Mouse (Mus musculus) liver, embryonic 13.5 days (tissue): ENCODE measurements around the gene Snai3. TPM values are rescaled to one million over a fixed set of nuclear protein-coding genes. Genes with fewer than 3 reads are reported as not detected.

Source experiments
- ATAC-seq: fragments of 200-750 bp; cut with Nextera tagmentation; 2 replicates; pipeline ENCODE4 v1.8.0; 2017; ENCODE audit warnings: low read depth, mild to moderate bottlenecking, moderate number of reproducible peaks, moderate library complexity
- DNase-seq: peaks from one replicate; pipeline ENCODE4 v3.0.0; 2022
- H3K27ac ChIP-seq: fragments of 300-500 bp; sonication (generic); 2 replicates; pipeline ENCODE4 v1.5.1; 2015; ENCODE audit warnings: moderate library complexity, mild to moderate bottlenecking, inconsistent platforms
- H3K27me3 ChIP-seq: fragments of 300-500 bp; sonication (generic); 2 replicates; pipeline ENCODE4 v1.6.1; 2015; ENCODE audit warnings: mild to moderate bottlenecking, inconsistent platforms
- H3K36me3 ChIP-seq: fragments of 300-500 bp; sonication (generic); 2 replicates; pipeline ENCODE4 v1.6.1; 2015; ENCODE audit warnings: mild to moderate bottlenecking, inconsistent platforms
- H3K4me1 ChIP-seq: fragments of 300-500 bp; sonication (generic); replicated peaks from 2 replicates; pipeline ENCODE4 v1.6.1; 2015; ENCODE audit warnings: inconsistent platforms
- H3K4me2 ChIP-seq: fragments of 300-500 bp; sonication (generic); 2 replicates; pipeline ENCODE4 v1.6.1; 2015; ENCODE audit warnings: inconsistent platforms, mild to moderate bottlenecking, moderate library complexity
- H3K4me3 ChIP-seq: fragments of 300-500 bp; sonication (generic); replicated peaks from 2 replicates; pipeline ENCODE4 v1.5.1; 2015; ENCODE audit warnings: mild to moderate bottlenecking, inconsistent platforms
- H3K9ac ChIP-seq: fragments of 300-500 bp; sonication (generic); 2 replicates; pipeline ENCODE4 v1.6.1; 2015; ENCODE audit warnings: mild to moderate bottlenecking, inconsistent platforms
- H3K9me3 ChIP-seq: fragments of 300-500 bp; sonication (generic); replicated peaks from 2 replicates; pipeline ENCODE4 v1.6.1; 2016; ENCODE audit warnings: inconsistent platforms
- WGBS: fragments of 180-500 bp; shearing (Covaris S2); methylation state at CpG from one replicate; pipeline ENCODE4 v1.1.7; 2015; ENCODE audit not compliant: insufficient replicate concordance; 5-methylcytosine and 5-hydroxymethylcytosine counted together
- polyA plus RNA-seq: library from polyadenylated mRNA; unstranded; fragments of >200 nt; fragmentation: Nextera tagmentation; extraction: Ambion mirVana; gene quantifications from 2 replicates; pipeline ENCODE4 v1.2.1, GENCODE M21; 2015

Gene Snai3
- polyA plus RNA-seq, 1 experiment from 2014 or later: 0.31 TPM

GRCm38 (mm10) chr8:122437708-122438331 is 22.7 kb downstream of the Snai3 start:
- ATAC-seq (no peak), DNase-seq (no peak)
- H3K27me3 ChIP-seq: no peaks in the 10 kb centered on the region
- H3K4me3 ChIP-seq: no peak overlapping the region
- no peak overlapping the region for H3K4me2 ChIP-seq
- peaks cover 36% of the 10 kb centered on the region for H3K4me1 ChIP-seq
- H3K9me3 ChIP-seq: 0 out of 2 replicates have a peak, but pooled peaks cover 4% of the 10 kb centered on the region
- WGBS: 76% methylated on average over 13 of the region's 13 CpGs
- H3K36me3 ChIP-seq: peaks cover 52% of the 10 kb centered on the region
- H3K9ac ChIP-seq: no peak overlapping the region
- H3K27ac ChIP-seq: no peak overlapping the region

GRCm38 (mm10) chr8:122436586-122437125 is 23.9 kb downstream of the Snai3 start:
- Histone ChIP-seq H3K4me3 (no peak overlapping the region), H3K9me3 (0 out of 2 replicates have a peak, but pooled peaks cover 4% of the 10 kb centered on the region), H3K27me3 (peaks cover 10% of the 10 kb centered on the region; the same call in 1 of the 2 replicates), H3K9ac (no peak overlapping the region), H3K27ac (no peak overlapping the region), H3K36me3 (peaks cover 52% of the 10 kb centered on the region), H3K4me2 (no peak overlapping the region), H3K4me1 (peaks cover 42% of the 10 kb centered on the region)
- ATAC-seq (no peak), DNase-seq (no peak)
- WGBS: 64% methylated on average over 20 of the region's 20 CpGs

- 0 out of 2 replicates have a peak, but pooled peaks cover 4% of the 10 kb centered on the region for H3K9me3 ChIP-seq
- peaks cover 52% of the 10 kb centered on the region for H3K36me3 ChIP-seq
- no peak overlapping the region for H3K9ac ChIP-seq
- peaks cover 47% of the 10 kb centered on the region for H3K4me1 ChIP-seq
- DNase-seq (no peak), ATAC-seq (no peak)
- no peak overlapping the region for H3K27ac ChIP-seq
- no peak overlapping the region for H3K4me3 ChIP-seq
- H3K27me3 ChIP-seq: peaks cover 13% of the 10 kb centered on the region; the same call in 1 of the 2 replicates
- WGBS: 87% methylated on average over 9 of the region's 9 CpGs
- no peak overlapping the region for H3K4me2 ChIP-seq
Measured at GRCm38 (mm10) chr8:122436146-122436545, 24.4 kb downstream of the Snai3 start.

GRCm38 (mm10) chr8:122435375-122435774 is 25.2 kb downstream of the Snai3 start:
- H3K9ac ChIP-seq: no peak overlapping the region
- H3K9me3 ChIP-seq: 0 out of 2 replicates have a peak, but pooled peaks cover 4% of the 10 kb centered on the region
- H3K36me3 ChIP-seq: peaks cover 52% of the 10 kb centered on the region
- H3K4me2 ChIP-seq: no peak overlapping the region
- no peak for DNase-seq
- no peak for ATAC-seq
- no peak overlapping the region for H3K27ac ChIP-seq
- peaks cover 54% of the 10 kb centered on the region for H3K4me1 ChIP-seq
- 81% methylated on average over 6 of the region's 6 CpGs for WGBS
- H3K27me3 ChIP-seq: peaks cover 13% of the 10 kb centered on the region; the same call in 1 of the 2 replicates
- no peak overlapping the region for H3K4me3 ChIP-seq

GRCm38 (mm10) chr8:122433269-122433905 is 27.1 kb downstream of the Snai3 start:
- 0 out of 2 replicates have a peak, but pooled peaks cover 4% of the 10 kb centered on the region for H3K9me3 ChIP-seq
- ATAC-seq (peak; percentile 19; the same call in 1 of the 2 replicates), DNase-seq (no peak)
- 52% methylated on average over 11 of the region's 11 CpGs for WGBS
- H3K4me3 ChIP-seq: peak overlapping the region; percentile 64; the same call in 1 of the 2 replicates
- H3K36me3 ChIP-seq: peaks cover 36% of the 10 kb centered on the region
- peak overlapping the region; percentile 85 for H3K4me2 ChIP-seq
- H3K27ac ChIP-seq: 0 out of 2 replicates have a peak overlapping the region, but pooled peaks have one; percentile 73
- peaks cover 47% of the 10 kb centered on the region for H3K4me1 ChIP-seq
- H3K27me3 ChIP-seq: peaks cover 13% of the 10 kb centered on the region; the same call in 1 of the 2 replicates
- no peak overlapping the region for H3K9ac ChIP-seq

- H3K4me1 ChIP-seq: peaks cover 40% of the 10 kb centered on the region
Measured at GRCm38 (mm10) chr8:122432443-122433268, 27.9 kb downstream of the Snai3 start, which contains the start of gene Cyba. Gene Cyba (minus strand): TSS chr8:122432930.

GRCm38 (mm10) chr8:122431694-122432442 is 28.7 kb downstream of the Snai3 start:
- peak overlapping the region; percentile 74 for H3K9ac ChIP-seq
- 15% methylated on average over 18 of the region's 18 CpGs for WGBS
- peaks cover 35% of the 10 kb centered on the region for H3K4me1 ChIP-seq
- H3K9me3 ChIP-seq: 0 out of 2 replicates have a peak, but pooled peaks cover 4% of the 10 kb centered on the region
- ATAC-seq (no peak; the same call in 1 of the 2 replicates), DNase-seq (no peak)
- peak overlapping the region; percentile 64 for H3K4me3 ChIP-seq
- H3K4me2 ChIP-seq: peak overlapping the region; percentile 85
- H3K27me3 ChIP-seq: peaks cover 13% of the 10 kb centered on the region; the same call in 1 of the 2 replicates
- peaks cover 28% of the 10 kb centered on the region for H3K36me3 ChIP-seq
- H3K27ac ChIP-seq: peak overlapping the region; percentile 73

More at GRCm38 (mm10) chr8:122432443-122433268, 27.9 kb downstream of the Snai3 start, which contains the start of gene Cyba:
- Histone ChIP-seq H3K4me3 (peak within 1 kb of the TSS; percentile 64), H3K4me2 (peak within 1 kb of the TSS; percentile 85), H3K9ac (peak within 1 kb of the TSS; percentile 74), H3K36me3 (peaks cover 32% of the 10 kb centered on the region), H3K27ac (peak within 1 kb of the TSS; percentile 73), H3K27me3 (peaks cover 13% of the 10 kb centered on the region; the same call in 1 of the 2 replicates), H3K9me3 (0 out of 2 replicates have a peak, but pooled peaks cover 4% of the 10 kb centered on the region)
- ATAC-seq: peak; percentile 77
- DNase-seq: peak; percentile 62
- 3% methylated on average over 45 of the region's 45 CpGs for WGBS

- H3K27ac ChIP-seq: peak overlapping the region; percentile 6
- no peak overlapping the region for H3K4me3 ChIP-seq
- 0 out of 2 replicates have a peak, but pooled peaks cover 4% of the 10 kb centered on the region for H3K9me3 ChIP-seq
- DNase-seq: no peak
- 0 out of 2 replicates have a peak overlapping the region, but pooled peaks have one; percentile 85 for H3K4me2 ChIP-seq
- peaks cover 13% of the 10 kb centered on the region; the same call in 1 of the 2 replicates for H3K27me3 ChIP-seq
- no peak overlapping the region for H3K9ac ChIP-seq
- peaks cover 25% of the 10 kb centered on the region for H3K36me3 ChIP-seq
- peaks cover 33% of the 10 kb centered on the region for H3K4me1 ChIP-seq
- WGBS: 56% methylated on average over 3 of the region's 3 CpGs
- no peak for ATAC-seq
Measured at GRCm38 (mm10) chr8:122430646-122431045, 29.9 kb downstream of the Snai3 start.

- H3K4me1 ChIP-seq: peaks cover 33% of the 10 kb centered on the region
- no peak overlapping the region for H3K4me3 ChIP-seq
- ATAC-seq (no peak), DNase-seq (no peak)
- H3K27ac ChIP-seq: peak overlapping the region; percentile 6; the same call in 1 of the 2 replicates
- H3K27me3 ChIP-seq: peaks cover 13% of the 10 kb centered on the region; the same call in 1 of the 2 replicates
- no peaks in the 10 kb centered on the region for H3K9me3 ChIP-seq
- no peak overlapping the region for H3K9ac ChIP-seq
- WGBS: 44% methylated on average over 10 of the region's 10 CpGs
- H3K4me2 ChIP-seq: 0 out of 2 replicates have a peak overlapping the region, but pooled peaks have one; percentile 85
- peaks cover 24% of the 10 kb centered on the region for H3K36me3 ChIP-seq
Measured at GRCm38 (mm10) chr8:122430058-122430636, 30.4 kb downstream of the Snai3 start.
